Mouse (Mus musculus) testis, postnatal 10 days (tissue): ENCODE data around the gene Erv3.

Experiments
- DNase-seq: peaks from one replicate; pipeline ENCODE4 v3.0.0; 2021; ENCODE audit warnings: low spot score

Gene Erv3

GRCm38 (mm10) chr2:131859721-131860120 is at the start of gene Erv3:
Gene Erv3, minus strand, starts transcription at chr2:131859747.
- no peak for DNase-seq

- DNase-seq, result no peak
Observed at GRCm38 (mm10) chr2:131908906-131909305, 49.4 kb upstream of the Erv3 start.

GRCm38 (mm10) chr2:131908351-131908861 is 48.9 kb upstream of the Erv3 start:
- DNase-seq, result no peak

GRCm38 (mm10) chr2:131907311-131907710 is 47.8 kb upstream of the Erv3 start:
- no peak for DNase-seq

- no peak for DNase-seq
Observed at GRCm38 (mm10) chr2:131906846-131907245, 47.3 kb upstream of the Erv3 start.

- DNase-seq, result no peak
Observed at GRCm38 (mm10) chr2:131906266-131906665, 46.7 kb upstream of the Erv3 start.

- no peak for DNase-seq
Observed at GRCm38 (mm10) chr2:131905776-131906175, 46.2 kb upstream of the Erv3 start.

- no peak for DNase-seq
Observed at GRCm38 (mm10) chr2:131905025-131905424, 45.5 kb upstream of the Erv3 start.

GRCm38 (mm10) chr2:131902867-131903266 is 43.3 kb upstream of the Erv3 start:
- DNase-seq, result no peak

GRCm38 (mm10) chr2:131902423-131902822 is 42.9 kb upstream of the Erv3 start:
- DNase-seq, result no peak

GRCm38 (mm10) chr2:131897336-131898109 is 38.0 kb upstream of the Erv3 start:
- no peak for DNase-seq

GRCm38 (mm10) chr2:131896011-131896410 is 36.5 kb upstream of the Erv3 start:
- no peak for DNase-seq

- DNase-seq, result no peak
Observed at GRCm38 (mm10) chr2:131895106-131895505, 35.6 kb upstream of the Erv3 start.

- DNase-seq, result no peak
Observed at GRCm38 (mm10) chr2:131892534-131892933, 33.0 kb upstream of the Erv3 start.

GRCm38 (mm10) chr2:131888233-131888632 is 28.7 kb upstream of the Erv3 start:
- DNase-seq, result no peak

- no peak for DNase-seq
Observed at GRCm38 (mm10) chr2:131886503-131887160, 27.1 kb upstream of the Erv3 start.

GRCm38 (mm10) chr2:131883136-131883535 is 23.6 kb upstream of the Erv3 start:
- no peak for DNase-seq

- DNase-seq, result no peak
Observed at GRCm38 (mm10) chr2:131881766-131882165, 22.2 kb upstream of the Erv3 start.

- DNase-seq, result no peak
Observed at GRCm38 (mm10) chr2:131876551-131877265, 17.2 kb upstream of the Erv3 start.

- DNase-seq, result no peak
Observed at GRCm38 (mm10) chr2:131873376-131873775, 13.8 kb upstream of the Erv3 start.

GRCm38 (mm10) chr2:131868983-131869382 is 9.4 kb upstream of the Erv3 start:
- no peak for DNase-seq

- no peak for DNase-seq
Observed at GRCm38 (mm10) chr2:131866676-131867075, 7.1 kb upstream of the Erv3 start.
